Mouse (Mus musculus) lung, postnatal 0 days (tissue): ENCODE measurements around the gene Gm21992.

Experiments
- CTCF ChIP-seq: IDR thresholded peaks from 2 replicates; pipeline ENCODE4 v1.5.1; 2016; ENCODE audit warnings: antibody characterized with exemption, mild to moderate bottlenecking
- EP300 ChIP-seq: IDR thresholded peaks from 2 replicates; pipeline ENCODE4 v1.6.1; 2016; ENCODE audit warnings: antibody characterized with exemption, mild to moderate bottlenecking, control low read depth

GRCm38 (mm10) chr19:4742229-4742628, 69.2 kb downstream of the Gm21992 start:
- TF ChIP-seq CTCF (no peak), EP300 (no peak)
